Mouse (Mus musculus): ENCODE results near the gene Slc6a21. TPM values are rescaled to one million over a fixed set of nuclear protein-coding genes. Genes with fewer than 3 reads are reported as not detected.

Gene Slc6a21
- polyA plus RNA-seq, 1 experiment, result not detected

- Histone ChIP-seq H3K4me1 (ENCODE audit: control insufficient read depth, insufficient read depth, insufficient read length, low read length) (peaks cover 31% of the 10 kb centered on the region), H3K27ac (ENCODE audit: insufficient read depth, low read depth, low read length) (peak overlapping the region; percentile 57), H3K4me3 (ENCODE audit: low read depth, low read length) (peak overlapping the region; percentile 12), H3K36me3 (ENCODE audit: control insufficient read depth, insufficient read depth, low read length) (no peaks in the 10 kb centered on the region), H3K27me3 (ENCODE audit: control insufficient read depth, insufficient read depth, low read length) (no peaks in the 10 kb centered on the region)
- TF ChIP-seq POLR2A (IDR thresholded peaks at IDR 0.05; ENCODE audit: low read depth, low read length) (0 out of 2 replicates have a peak, but pooled peaks have one; percentile 17), CTCF (IDR thresholded peaks at IDR 0.05; ENCODE audit: extremely low read depth, insufficient read length, insufficient replicate concordance, low read depth, low read length) (no peak)
- 4% methylated on average over 14 of the region's 14 CpGs for WGBS
These were observed 61.0 kb downstream of the Slc6a21 start for GRCm38 (mm10) chr7:45338161-45338911.

Other genes starting within 250 kb of the Slc6a21 start
- gene Prr12, start 224.6 kb upstream of the Slc6a21 start, polyA plus RNA-seq (2012; rRNA removed), result 8.1 and 13.2 TPM in 2 replicates
- 39.3 and 92.7 TPM in 2 replicates for gene Nosip, start 215.1 kb upstream of the Slc6a21 start, polyA plus RNA-seq (2012; rRNA removed)
- gene Prrg2, start 214.8 kb upstream of the Slc6a21 start, polyA plus RNA-seq (2012; rRNA removed), result 81.7 and 172 TPM in 2 replicates
- gene Rcn3, start 185.3 kb upstream of the Slc6a21 start, polyA plus RNA-seq (2012; rRNA removed), result 40.0 and 49.9 TPM in 2 replicates
- 47.9 and 78.3 TPM in 2 replicates for gene Fcgrt, start 173.7 kb upstream of the Slc6a21 start, polyA plus RNA-seq (2012; rRNA removed)
- 159 and 207 TPM in 2 replicates for gene Rps11, start 153.1 kb upstream of the Slc6a21 start, polyA plus RNA-seq (2012; rRNA removed)
- gene Rpl13a, start 148.8 kb upstream of the Slc6a21 start, polyA plus RNA-seq (2012; rRNA removed), result 1,193 and 1,266 TPM in 2 replicates
- gene Gm45713, start 141.3 kb upstream of the Slc6a21 start, polyA plus RNA-seq (2012; rRNA removed), result 1.5 TPM in 1 of 2 replicates, not detected in the other
- 22.1 and 45.8 TPM in 2 replicates for gene Flt3l, start 141.1 kb upstream of the Slc6a21 start, polyA plus RNA-seq (2012; rRNA removed)
- 25.3 and 48.5 TPM in 2 replicates for gene Pih1d1, start 123.2 kb upstream of the Slc6a21 start, polyA plus RNA-seq (2012; rRNA removed)
- 133 and 253 TPM in 2 replicates for gene Aldh16a1, start 122.9 kb upstream of the Slc6a21 start, polyA plus RNA-seq (2012; rRNA removed)
- 0.03 and 0.09 TPM in 2 replicates for gene Slc17a7, start 113.6 kb upstream of the Slc6a21 start, polyA plus RNA-seq (2012; rRNA removed)
- not detected in 2 replicates for gene Gfy, start 97.9 kb upstream of the Slc6a21 start, polyA plus RNA-seq (2012; rRNA removed)
- not detected in 2 replicates for gene Pth2, start 96.5 kb upstream of the Slc6a21 start, polyA plus RNA-seq (2012; rRNA removed)
- not detected in 2 replicates for gene Ccdc155, start 72.6 kb upstream of the Slc6a21 start, polyA plus RNA-seq (2012; rRNA removed)
- 0.24 and 0.84 TPM in 2 replicates for gene Dkkl1, start 65.4 kb upstream of the Slc6a21 start, polyA plus RNA-seq (2012; rRNA removed)
- gene Tead2, start 61.8 kb upstream of the Slc6a21 start, polyA plus RNA-seq (2012; rRNA removed), result 8.0 and 32.2 TPM in 2 replicates
- 33.4 and 63.6 TPM in 2 replicates for gene Cd37, start 38.4 kb upstream of the Slc6a21 start, polyA plus RNA-seq (2012; rRNA removed)
- not detected in 2 replicates for gene Slc6a16, start 36.4 kb upstream of the Slc6a21 start, polyA plus RNA-seq (2012; rRNA removed)
- 101 and 257 TPM in 2 replicates for gene Trpm4, start 56.3 kb downstream of the Slc6a21 start, polyA plus RNA-seq (2012; rRNA removed)
- gene Hrc, start 57.8 kb downstream of the Slc6a21 start, polyA plus RNA-seq (2012; rRNA removed), result 0.14 and 0.46 TPM in 2 replicates
- 15.4 and 63.9 TPM in 2 replicates for gene Ppfia3, start 89.5 kb downstream of the Slc6a21 start, polyA plus RNA-seq (2012; rRNA removed)
- 2.9 and 4.0 TPM in 2 replicates for gene Lin7b, start 93.1 kb downstream of the Slc6a21 start, polyA plus RNA-seq (2012; rRNA removed)
- 73.2 and 122 TPM in 2 replicates for gene Snrnp70, start 118.2 kb downstream of the Slc6a21 start, polyA plus RNA-seq (2012; rRNA removed)
- gene Kcna7, start 128.1 kb downstream of the Slc6a21 start, polyA plus RNA-seq (2012; rRNA removed), result 0.04 TPM in 1 of 2 replicates, not detected in the other
- gene Ntf5, start 136.2 kb downstream of the Slc6a21 start, polyA plus RNA-seq (2012; rRNA removed), result 0.13 and 0.28 TPM in 2 replicates
- 0.66 TPM in 1 of 2 replicates, not detected in the other for gene Lhb, start 143.3 kb downstream of the Slc6a21 start, polyA plus RNA-seq (2012; rRNA removed)
- 9.5 and 9.6 TPM in 2 replicates for gene Gys1, start 157.3 kb downstream of the Slc6a21 start, polyA plus RNA-seq (2012; rRNA removed)
- 22.3 and 54.3 TPM in 2 replicates for gene Ruvbl2, start 160.6 kb downstream of the Slc6a21 start, polyA plus RNA-seq (2012; rRNA removed)
- 1,857 and 2,336 TPM in 2 replicates for gene Ftl1, start 182.4 kb downstream of the Slc6a21 start, polyA plus RNA-seq (2012; rRNA removed)
- gene Bax, start 189.4 kb downstream of the Slc6a21 start, polyA plus RNA-seq (2012; rRNA removed), result 57.1 and 105 TPM in 2 replicates
- gene Tulp2, start 204.4 kb downstream of the Slc6a21 start, polyA plus RNA-seq (2012; rRNA removed), result 0.09 TPM in 1 of 2 replicates, not detected in the other
- gene Gm45808, start 209.3 kb downstream of the Slc6a21 start, polyA plus RNA-seq (2012; rRNA removed), result 0.23 TPM in 1 of 2 replicates, not detected in the other
- gene Dhdh, start 211.3 kb downstream of the Slc6a21 start, polyA plus RNA-seq (2012; rRNA removed), result 0.34 and 0.41 TPM in 2 replicates
- 143 and 456 TPM in 2 replicates for gene Nucb1, start 232.9 kb downstream of the Slc6a21 start, polyA plus RNA-seq (2012; rRNA removed)
- gene Ppp1r15a, start 248.8 kb downstream of the Slc6a21 start, polyA plus RNA-seq (2012; rRNA removed), result 15.3 and 15.9 TPM in 2 replicates
- gene Plekha4, start 248.8 kb downstream of the Slc6a21 start, polyA plus RNA-seq (2012; rRNA removed), result 4.7 and 4.9 TPM in 2 replicates

Data from small intestine, adult 2 months (tissue).